Mouse (Mus musculus): ENCODE data around the gene Tmbim4.

- no peak for TF ChIP-seq CTCF (IDR thresholded peaks at IDR 0.05; ENCODE audit: borderline replicate concordance, control insufficient read depth, extremely low read depth, insufficient read depth, low read length, poor library complexity)
- no peak for TF ChIP-seq POLR2A (IDR thresholded peaks at IDR 0.05; ENCODE audit: control insufficient read depth, extremely low read depth, insufficient read depth, low read length, poor library complexity)
Observed at GRCm38 (mm10) chr10:120191165-120191564, 10.2 kb upstream of the Tmbim4 start.

Data from thymus, adult 2 months (tissue).